Mouse (Mus musculus) bone marrow macrophage, adult 2 months (primary cell): Measurements from ENCODE around the gene Hpf1. TPM values are rescaled to one million over a fixed set of nuclear protein-coding genes. Genes with fewer than 3 reads are reported as not detected.

Experiments
- H3K27ac ChIP-seq: 2 replicates; pipeline ENCODE4 v1.5.1; 2012; ENCODE audit warnings: low read depth, low read length; ENCODE audit not compliant: insufficient read depth
- H3K4me1 ChIP-seq: 2 replicates; pipeline ENCODE4 v1.6.1; 2012; ENCODE audit warnings: low read length; ENCODE audit not compliant: control insufficient read depth, insufficient read depth
- H3K4me3 ChIP-seq: 2 replicates; pipeline ENCODE4 v1.5.1; 2012; ENCODE audit warnings: mild to moderate bottlenecking, low read length, moderate library complexity; ENCODE audit not compliant: insufficient read depth
- CTCF ChIP-seq: IDR thresholded peaks from 2 replicates; pipeline ENCODE4 v1.5.1; 2012; ENCODE audit warnings: low read depth, mild to moderate bottlenecking, low read length, moderate library complexity
- POLR2A ChIP-seq: IDR thresholded peaks from 2 replicates; pipeline ENCODE4 v1.6.1; 2012; ENCODE audit warnings: mild to moderate bottlenecking, low read depth, low read length, borderline replicate concordance
- polyA plus RNA-seq: library from polyadenylated mRNA; stranded (reverse); fragments of >200 nt; gene quantifications from 2 replicates; pipeline ENCODE4 v1.2.4, GENCODE M21; 2012; ENCODE audit not compliant: missing spikeins, insufficient read depth, insufficient read length

Hpf1 gene
- polyA plus RNA-seq, 1 experiment: 54.3 TPM

DNA sequence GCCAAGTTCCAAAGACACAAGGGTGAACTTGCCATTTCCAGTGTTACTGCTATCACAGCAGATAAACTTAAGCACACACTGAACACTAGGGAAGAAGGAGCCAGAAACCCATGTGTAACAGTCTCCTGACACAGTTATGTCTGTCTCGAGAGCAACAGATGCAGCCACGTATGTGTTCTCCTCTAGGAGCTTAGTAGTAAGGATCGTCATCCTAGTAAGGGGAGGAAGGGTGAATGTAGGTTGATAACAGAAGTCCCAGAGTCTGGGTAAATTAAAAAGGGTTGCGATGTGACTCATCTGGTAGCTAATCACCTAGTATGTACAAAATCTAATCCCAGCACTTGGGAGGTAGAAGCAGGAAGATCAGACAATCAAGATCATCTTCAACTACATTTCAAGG is 59.6 kb downstream of the Hpf1 start:
- Histone ChIP-seq H3K4me1 (peaks cover 12% of the 10 kb centered on the region), H3K4me3 (no peak overlapping the region), H3K27ac (no peak overlapping the region)
- no peak for TF ChIP-seq POLR2A

DNA sequence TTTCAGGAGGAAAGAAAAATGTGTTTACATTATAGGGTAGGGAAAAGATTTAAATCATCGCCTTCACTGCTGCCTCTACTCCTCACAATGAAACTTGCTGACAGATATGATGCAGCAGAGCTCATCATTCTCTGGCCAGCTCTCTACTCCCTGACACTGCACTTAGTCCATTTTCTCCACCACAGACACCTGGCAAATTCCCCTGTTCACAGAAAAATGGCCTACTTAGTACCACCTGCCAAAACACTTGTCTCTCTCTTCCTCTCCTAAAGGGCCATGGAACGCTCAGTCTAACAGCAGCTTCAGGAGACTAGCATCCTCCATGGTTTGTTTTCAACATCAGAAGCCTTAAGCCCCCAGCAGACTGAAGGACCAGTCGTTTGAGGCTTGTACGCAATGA is 61.1 kb downstream of the Hpf1 start:
- TF ChIP-seq POLR2A (no peak), CTCF (no peak)
- Histone ChIP-seq H3K27ac (no peak overlapping the region), H3K4me1 (peaks cover 14% of the 10 kb centered on the region), H3K4me3 (no peak overlapping the region)

DNA sequence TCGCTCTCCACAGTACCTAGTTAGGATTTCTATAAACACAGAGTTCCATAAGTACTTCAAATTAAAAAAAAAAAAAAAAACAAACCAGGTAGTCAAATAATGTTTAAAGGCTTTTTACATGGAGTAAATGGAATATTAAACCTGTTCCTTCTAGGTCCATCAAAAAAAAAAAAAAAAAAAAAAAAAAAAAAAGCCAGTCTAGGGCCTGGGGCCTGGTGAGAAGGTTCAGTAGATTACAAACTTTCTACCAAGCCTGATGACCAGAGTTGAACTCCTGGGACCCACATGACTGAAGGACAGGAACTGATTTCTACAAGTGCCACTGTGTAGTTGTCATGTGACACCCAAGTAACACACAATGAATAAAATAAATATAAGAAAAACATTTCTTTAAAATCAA is 61.5 kb downstream of the Hpf1 start:
- no peak overlapping the region for H3K4me3 ChIP-seq
- peaks cover 16% of the 10 kb centered on the region for H3K4me1 ChIP-seq
- H3K27ac ChIP-seq: no peak overlapping the region
- TF ChIP-seq POLR2A: no peak
- TF ChIP-seq CTCF: no peak

DNA sequence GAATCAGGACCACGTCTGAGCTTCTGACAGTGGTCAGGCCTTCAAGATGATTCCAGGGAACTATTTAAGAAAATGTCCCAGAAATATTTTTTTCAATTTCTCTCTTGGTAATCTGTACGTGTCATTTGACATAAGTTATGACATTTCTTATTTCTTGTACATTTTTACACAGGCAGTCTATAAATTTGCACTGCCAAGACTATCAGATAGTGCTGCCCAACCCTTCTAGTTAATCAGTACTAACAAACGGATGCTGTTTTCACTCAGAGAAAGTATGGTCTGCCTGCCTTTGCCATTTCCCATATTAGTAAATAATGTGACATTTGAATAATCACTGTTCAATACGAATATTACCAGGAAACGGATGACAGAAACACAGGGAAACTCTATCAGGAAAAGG is 62.6 kb downstream of the Hpf1 start:
- no peak for TF ChIP-seq POLR2A
- TF ChIP-seq CTCF: no peak
- no peak overlapping the region for H3K27ac ChIP-seq
- H3K4me3 ChIP-seq: no peak overlapping the region
- peaks cover 19% of the 10 kb centered on the region for H3K4me1 ChIP-seq

DNA sequence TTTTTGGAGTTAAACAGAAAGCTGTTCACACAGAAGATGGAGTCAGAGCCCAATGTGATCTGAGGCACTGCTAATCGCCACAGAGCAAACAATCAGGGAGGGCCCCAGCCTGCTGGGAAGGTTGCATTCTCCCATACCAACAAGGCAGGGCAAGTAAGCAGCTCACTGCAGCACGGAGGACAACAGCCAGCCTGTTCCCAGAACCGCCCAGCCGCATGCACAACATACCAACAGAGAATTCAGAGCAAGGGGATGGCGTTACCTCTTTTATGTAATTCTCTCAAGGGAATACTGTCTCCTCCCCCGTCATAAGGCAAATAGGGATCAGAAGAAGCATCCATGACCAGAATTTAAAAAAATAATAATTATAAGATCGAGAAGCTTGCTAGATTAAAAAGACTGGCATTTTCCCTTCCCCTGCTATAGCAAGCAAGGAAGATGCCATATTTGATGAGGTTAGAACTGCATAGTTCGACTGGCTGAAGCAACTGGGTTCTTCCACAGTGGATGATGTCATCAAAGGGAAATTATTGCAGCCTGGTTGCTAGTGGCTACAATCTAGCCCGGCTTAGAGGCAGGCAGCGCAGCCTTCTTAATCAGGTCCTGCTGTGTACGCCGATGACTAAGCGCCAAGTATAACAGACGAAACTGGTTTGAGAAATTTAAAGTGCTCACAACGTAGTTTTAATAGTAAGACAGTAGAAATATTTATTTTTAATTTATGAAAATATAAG is 64.2 kb downstream of the Hpf1 start:
- TF ChIP-seq POLR2A: no peak
- no peak for TF ChIP-seq CTCF
- peak overlapping the region; percentile 26; the same call in 1 of the 2 replicates for H3K4me3 ChIP-seq
- H3K27ac ChIP-seq: peak overlapping the region; percentile 26
- H3K4me1 ChIP-seq: peaks cover 17% of the 10 kb centered on the region

DNA sequence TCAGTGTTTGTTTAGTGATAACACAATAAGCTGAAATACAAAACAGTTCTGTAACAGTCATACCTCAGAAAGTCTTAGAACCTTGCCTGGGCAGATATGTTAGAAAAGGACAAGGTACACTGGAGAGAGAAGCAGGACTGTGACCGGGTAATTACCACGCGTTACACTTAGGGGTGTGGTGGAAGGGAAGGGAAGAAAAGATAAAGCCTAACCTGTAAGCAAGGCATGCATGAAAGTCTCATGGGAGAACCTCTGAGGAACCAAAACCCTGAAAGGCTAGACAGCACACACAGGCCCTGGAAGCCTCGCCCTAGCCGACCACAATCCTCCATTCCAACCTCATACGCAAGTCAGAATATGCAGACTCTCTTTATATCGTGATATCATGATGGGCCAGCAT is 66.6 kb downstream of the Hpf1 start:
- H3K4me3 ChIP-seq: no peak overlapping the region
- H3K4me1 ChIP-seq: peaks cover 11% of the 10 kb centered on the region
- TF ChIP-seq CTCF: no peak
- no peak for TF ChIP-seq POLR2A
- no peak overlapping the region for H3K27ac ChIP-seq

Other genes with a start within 250 kb of the Hpf1 start
- gene Clcn3, start 92.9 kb downstream of the Hpf1 start, polyA plus RNA-seq: 27.7 and 27.8 TPM in 2 replicates
- gene Nek1, start 102.8 kb downstream of the Hpf1 start, polyA plus RNA-seq: 5.9 and 8.5 TPM in 2 replicates